Mouse (Mus musculus) forelimb bud, embryonic 11.5 days (tissue): ENCODE data around the gene Slc26a1.

Experiments
- DNase-seq: peaks from one replicate; pipeline ENCODE4 v3.0.0-alpha.2; 2012; ENCODE audit warnings: low read depth, low spot score

Gene Slc26a1

GRCm38 (mm10) chr5:108691152-108691551 lies 15.8 kb upstream of the Slc26a1 start:
- DNase-seq = no peak

DNA sequence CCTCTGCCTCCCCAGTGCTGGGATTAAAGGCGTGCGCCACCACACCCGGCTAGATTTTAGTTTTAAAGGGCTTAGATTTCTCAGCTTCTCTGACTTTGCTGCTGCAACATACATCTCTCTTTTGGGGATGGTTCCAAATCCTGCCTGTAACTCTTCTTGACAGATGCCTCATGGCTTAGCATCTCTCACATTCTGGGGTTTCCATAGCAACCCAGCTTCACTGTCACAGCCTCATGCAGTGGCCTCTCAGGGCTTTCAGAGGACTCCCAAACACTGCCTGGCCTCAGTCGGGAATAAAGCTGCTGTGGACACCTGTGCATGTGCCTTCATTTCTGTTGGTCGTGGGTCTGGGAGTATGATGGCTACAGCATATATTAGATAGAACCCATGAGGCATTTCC lies 13.7 kb upstream of the Slc26a1 start:
- no peak for DNase-seq

- DNase-seq = no peak
Observed at GRCm38 (mm10) chr5:108680871-108681270, 5.5 kb upstream of the Slc26a1 start.

DNA sequence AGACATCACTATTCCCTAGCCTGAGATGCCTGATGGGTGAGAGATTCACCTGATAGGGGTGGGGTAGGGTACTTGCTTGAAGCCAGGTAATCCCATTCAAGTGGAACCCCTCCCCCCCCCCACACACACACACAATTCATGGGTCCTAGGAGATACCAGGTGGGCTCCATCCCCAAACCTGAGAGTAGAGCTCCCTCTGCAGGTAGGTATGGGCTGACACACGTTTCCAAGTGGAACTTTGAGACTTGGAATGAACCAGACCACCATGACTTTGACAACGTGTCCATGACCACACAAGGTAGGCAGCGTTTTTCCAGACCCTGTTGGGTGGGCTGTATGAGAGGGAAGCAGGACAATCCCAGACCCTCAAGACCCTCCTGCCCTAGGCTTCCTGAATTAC lies 4.5 kb upstream of the Slc26a1 start:
- no peak for DNase-seq

DNA sequence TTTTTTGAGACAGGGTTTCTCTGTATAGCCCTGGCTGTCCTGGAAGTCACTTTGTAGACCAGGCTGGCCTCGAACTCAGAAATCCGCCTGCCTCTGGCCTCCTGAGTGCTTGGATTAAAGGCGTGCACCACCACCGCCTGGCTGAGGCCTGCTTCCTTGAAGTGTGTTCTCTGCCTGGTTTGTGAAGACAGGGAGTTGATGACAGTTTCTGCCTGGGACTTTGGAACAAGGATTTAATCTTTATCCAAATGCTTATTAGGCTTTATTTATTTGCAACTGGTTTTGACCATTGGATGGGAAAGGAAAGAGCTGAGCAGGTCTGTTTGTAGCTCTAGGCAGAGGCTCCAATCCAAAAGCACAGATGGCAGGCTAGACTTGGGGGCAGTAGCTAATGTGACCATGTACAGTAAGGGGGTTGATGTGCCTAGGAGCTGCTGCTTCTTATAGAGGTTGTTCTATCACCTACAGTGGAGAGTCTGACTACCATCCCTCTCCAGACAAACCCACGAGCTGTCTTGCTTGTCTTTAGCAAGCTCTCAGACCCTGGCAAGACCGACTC lies 3.0 kb upstream of the Slc26a1 start:
- no peak for DNase-seq

GRCm38 (mm10) chr5:108677605-108678295 lies 2.4 kb upstream of the Slc26a1 start:
- peak; percentile 74 for DNase-seq

GRCm38 (mm10) chr5:108676772-108677498 lies 1.6 kb upstream of the Slc26a1 start:
- no peak for DNase-seq

DNA sequence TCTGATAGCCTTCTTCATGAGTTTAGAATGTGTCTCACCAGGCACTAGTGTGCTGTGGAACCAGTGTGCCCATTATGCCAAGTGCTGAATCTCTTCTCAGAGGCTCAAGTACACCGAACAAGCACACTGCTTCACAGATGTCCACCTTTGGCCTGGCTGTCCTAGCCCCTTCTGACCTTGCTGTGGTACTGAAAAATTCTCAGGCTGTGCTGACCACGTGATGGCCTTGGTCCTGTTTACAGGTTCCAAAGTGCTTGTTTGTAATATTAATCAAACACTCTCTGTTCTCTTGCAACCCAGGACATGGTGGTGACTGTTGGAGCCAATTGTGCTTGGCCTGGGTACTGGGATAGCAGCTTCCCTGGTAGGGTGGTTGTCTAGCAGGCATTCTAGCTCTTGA lies 745 bp downstream of the Slc26a1 start:
- no peak for DNase-seq

- no peak for DNase-seq
Observed at GRCm38 (mm10) chr5:108671757-108672156, 3.6 kb downstream of the Slc26a1 start.

GRCm38 (mm10) chr5:108670785-108671184 lies 4.6 kb downstream of the Slc26a1 start:
- no peak for DNase-seq

DNA sequence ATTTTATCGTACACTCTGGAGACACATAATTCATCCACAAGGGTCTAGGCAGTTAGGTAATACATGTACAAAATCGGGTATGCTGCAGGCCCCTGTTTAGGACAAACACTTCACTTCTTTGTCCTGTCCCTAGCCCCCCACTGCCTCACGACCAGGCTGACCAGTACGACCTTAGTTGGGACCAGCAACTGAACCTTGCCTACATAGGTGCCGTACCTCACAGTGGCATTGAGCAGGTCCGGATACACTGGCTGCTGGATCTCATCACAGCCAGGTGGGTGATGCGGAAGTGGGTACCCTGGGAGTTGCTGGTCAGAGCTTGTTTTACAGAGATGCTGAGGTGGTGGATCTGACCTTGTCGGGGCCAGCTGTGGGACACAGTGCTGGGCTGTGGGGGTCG lies 5.4 kb downstream of the Slc26a1 start:
- DNase-seq = no peak

DNA sequence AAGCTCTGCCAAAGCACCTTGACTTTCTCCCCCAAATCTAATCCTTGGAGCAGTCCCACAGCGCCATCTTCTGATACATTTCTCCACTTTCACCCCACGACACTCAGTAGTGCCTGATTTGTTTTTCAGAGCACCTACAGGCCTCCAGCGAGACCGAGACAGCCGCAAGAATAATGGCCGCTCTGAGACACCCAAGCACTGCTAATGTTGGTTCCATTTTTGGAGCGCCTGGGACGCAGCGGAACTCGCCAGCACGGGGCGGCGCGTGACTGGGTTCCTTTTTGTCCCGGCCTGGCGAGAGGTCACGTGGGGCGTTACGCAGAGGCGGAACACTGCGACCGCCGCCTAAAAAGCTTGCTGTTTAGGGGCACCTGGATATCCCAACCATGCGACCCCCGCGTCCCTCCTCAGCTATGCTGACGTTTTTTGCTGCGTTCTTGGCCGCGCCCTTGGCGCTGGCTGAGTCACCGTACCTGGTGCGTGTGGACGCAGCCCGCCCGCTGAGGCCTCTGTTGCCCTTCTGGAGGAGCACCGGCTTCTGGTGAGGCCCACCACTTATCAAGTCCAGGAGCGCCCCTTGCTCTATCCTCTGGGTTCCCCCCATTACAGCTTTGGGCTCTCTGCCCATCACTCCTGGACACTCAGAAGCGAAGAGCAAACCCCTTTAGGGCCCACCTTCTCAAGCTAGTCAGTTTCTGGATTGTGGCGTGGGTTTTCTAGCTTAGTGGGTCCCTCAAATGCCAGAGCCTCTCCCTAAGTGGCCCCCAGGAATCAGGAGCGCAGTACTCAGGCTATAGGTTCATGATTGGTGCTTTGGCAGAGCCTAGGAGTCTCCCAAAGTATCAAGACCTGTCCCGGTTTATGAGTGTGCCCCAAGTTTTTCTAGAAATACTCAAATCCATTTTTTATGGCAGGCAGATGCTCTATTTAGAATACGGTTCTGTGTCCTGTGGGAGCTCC lies 6.1 kb downstream of the Slc26a1 start, which contains the start of gene Dgkq:
Gene Dgkq (minus strand): TSS at position 696 of the 960 bp plus-strand sequence.
- DNase-seq = peak; percentile 83

GRCm38 (mm10) chr5:108668387-108668932 lies 6.9 kb downstream of the Slc26a1 start:
- no peak for DNase-seq

DNA sequence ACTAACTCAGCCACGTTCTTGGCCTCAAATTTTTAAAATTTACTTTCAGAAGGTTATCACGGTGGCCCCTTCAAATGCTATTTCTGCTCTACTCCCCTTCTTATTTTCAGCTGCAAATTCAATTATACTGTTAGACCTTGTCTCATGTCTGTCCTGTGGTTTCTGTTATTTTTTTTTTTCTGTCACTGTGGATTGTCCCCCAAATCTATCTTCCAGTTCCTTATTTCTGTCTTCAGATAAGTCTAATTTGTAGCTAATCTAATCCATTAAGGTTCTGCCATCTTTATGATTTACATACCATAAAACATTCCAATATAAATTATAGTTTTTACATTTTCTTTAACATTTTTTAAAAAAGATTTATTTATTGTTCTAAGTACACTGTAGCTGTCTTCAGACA lies 8.0 kb downstream of the Slc26a1 start:
- no peak for DNase-seq

DNA sequence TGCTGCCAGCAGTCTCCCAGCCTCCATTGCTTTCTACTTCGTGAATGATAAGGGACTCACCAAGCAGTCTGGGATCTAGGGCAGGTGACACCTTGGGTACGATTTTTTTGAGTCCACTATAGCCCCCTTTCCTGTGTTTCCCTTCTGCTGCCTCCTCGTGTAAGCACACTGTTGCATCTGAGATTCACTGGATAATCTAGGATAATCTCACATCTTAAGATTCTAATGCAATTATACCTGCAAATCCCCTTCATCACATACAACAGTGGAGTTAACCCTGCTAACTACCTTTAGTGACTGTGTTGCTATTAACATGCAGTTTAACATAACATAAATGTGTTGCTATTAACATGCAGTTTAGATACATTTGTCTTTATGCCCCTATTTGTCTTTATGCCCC lies 10.3 kb downstream of the Slc26a1 start:
- DNase-seq = no peak

GRCm38 (mm10) chr5:108662772-108663171 lies 12.6 kb downstream of the Slc26a1 start:
- DNase-seq = no peak

DNA sequence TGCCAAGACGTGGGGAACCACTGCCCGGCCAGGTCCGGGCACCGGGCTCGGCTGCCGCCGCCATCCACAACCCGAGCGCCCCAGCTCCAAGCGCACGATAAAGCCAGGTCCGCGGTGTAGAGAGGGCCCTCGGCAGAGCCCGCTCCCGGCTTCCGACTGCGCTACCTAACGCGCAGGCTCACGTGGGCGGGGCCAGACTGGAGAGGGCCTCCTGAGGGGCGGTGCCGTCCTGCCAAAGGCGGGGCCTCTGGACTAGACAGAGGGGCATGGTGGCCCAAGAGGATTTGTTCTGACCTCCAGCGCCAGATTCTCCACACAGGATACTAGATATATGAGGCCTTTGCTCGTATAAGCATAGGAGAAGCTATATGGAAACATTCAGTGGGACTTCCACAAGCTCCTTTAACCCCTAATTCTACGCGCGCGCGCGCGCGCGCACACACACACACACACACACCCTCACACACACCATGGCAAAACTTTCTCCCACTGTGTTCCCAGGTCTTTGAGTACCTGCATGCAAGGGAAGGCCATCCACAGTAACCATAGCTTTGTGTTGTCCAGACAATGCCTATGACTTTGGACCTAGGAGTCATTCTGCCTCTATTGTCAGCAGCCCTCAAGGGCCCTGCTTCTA lies 14.6 kb downstream of the Slc26a1 start:
- DNase-seq = peak; percentile 85

DNA sequence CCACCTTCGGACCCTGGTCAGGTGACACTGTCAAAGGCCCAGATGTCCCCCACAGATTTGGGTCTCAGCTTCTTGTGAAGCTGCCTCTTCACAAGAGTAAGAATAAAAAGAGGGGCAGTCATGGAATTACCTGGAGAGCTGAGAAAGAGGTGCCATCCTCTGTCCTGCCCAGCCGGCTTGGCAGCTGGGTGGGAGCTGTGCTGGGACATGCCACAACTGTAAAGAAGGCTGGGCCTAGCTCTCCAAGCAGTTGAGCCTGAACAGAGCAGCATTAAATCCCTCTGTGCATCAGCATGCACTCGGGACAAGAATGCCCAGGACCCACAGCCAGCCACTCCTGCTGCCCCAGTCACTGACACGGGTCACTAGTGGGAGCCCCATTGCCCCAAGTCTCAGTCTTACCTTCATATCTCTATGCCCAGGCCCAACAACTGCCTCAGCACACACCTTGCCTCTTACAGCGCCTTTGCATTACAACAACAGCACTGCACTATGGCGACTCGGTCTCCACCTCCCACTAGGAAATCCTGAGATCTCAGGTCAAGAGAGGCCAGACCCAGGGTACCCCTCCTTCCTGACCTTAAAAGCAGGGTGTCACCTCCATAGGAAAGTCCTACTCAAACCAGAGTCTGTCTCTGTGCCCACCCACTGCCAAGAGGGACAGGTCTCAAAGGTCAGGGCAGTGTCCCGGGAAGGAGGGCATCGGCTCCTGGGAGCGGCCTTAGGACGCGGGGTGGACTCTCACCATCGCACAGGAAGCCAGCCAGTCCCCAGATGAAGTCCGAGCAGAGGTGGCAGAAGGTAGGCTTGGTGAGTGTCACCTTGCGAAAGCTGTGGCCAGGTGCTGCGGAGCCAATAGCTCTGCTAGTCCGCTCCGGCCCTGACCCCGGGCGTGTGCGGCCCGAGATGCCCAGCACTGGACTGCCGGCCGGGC lies 15.4 kb downstream of the Slc26a1 start, which contains the start of gene Idua:
Gene Idua (plus strand): TSS at position 634 of the 934 bp plus-strand sequence.
- DNase-seq = no peak

- no peak for DNase-seq
Observed at GRCm38 (mm10) chr5:108658611-108659010, 16.8 kb downstream of the Slc26a1 start.

GRCm38 (mm10) chr5:108657406-108657805 lies 18.0 kb downstream of the Slc26a1 start:
- DNase-seq = no peak
